Mouse (Mus musculus) heart, embryonic 13.5 days (tissue): ENCODE data around the gene Olfr524. TPM values are rescaled to one million over a fixed set of nuclear protein-coding genes. Genes with fewer than 3 reads are reported as not detected.

Experiments
- ATAC-seq: fragments of 200-750 bp; cut with Nextera tagmentation; 2 replicates; pipeline ENCODE4 v1.8.0; 2017; ENCODE audit warnings: moderate TSS enrichment; ENCODE audit not compliant: insufficient number of reproducible peaks, low FRiP score, low TSS enrichment; ENCODE audit errors: extremely low read depth
- H3K27ac ChIP-seq: fragments of 300-500 bp; sonication (generic); replicated peaks from 2 replicates; pipeline ENCODE4 v1.5.1; 2015; ENCODE audit warnings: moderate library complexity, mild to moderate bottlenecking, inconsistent platforms
- H3K27me3 ChIP-seq: fragments of 300-500 bp; sonication (generic); replicated peaks from 2 replicates; pipeline ENCODE4 v1.6.1; 2015; ENCODE audit warnings: mild to moderate bottlenecking, inconsistent platforms
- H3K36me3 ChIP-seq: fragments of 300-500 bp; sonication (generic); 2 replicates; pipeline ENCODE4 v1.6.1; 2015; ENCODE audit warnings: mild to moderate bottlenecking, inconsistent platforms
- H3K4me1 ChIP-seq: fragments of 300-500 bp; sonication (generic); 2 replicates; pipeline ENCODE4 v1.6.1; 2015; ENCODE audit warnings: inconsistent platforms
- H3K4me2 ChIP-seq: fragments of 300-500 bp; sonication (generic); 2 replicates; pipeline ENCODE4 v1.6.1; 2015; ENCODE audit warnings: inconsistent platforms, mild to moderate bottlenecking, moderate library complexity
- H3K4me3 ChIP-seq: fragments of 300-500 bp; sonication (generic); 2 replicates; pipeline ENCODE4 v1.5.1; 2015; ENCODE audit warnings: moderate library complexity, mild to moderate bottlenecking, inconsistent platforms
- H3K9ac ChIP-seq: fragments of 300-500 bp; sonication (generic); 2 replicates; pipeline ENCODE4 v1.6.1; 2015; ENCODE audit warnings: inconsistent platforms, mild to moderate bottlenecking, moderate library complexity
- H3K9me3 ChIP-seq: fragments of 300-500 bp; sonication (generic); 2 replicates; pipeline ENCODE4 v1.6.1; 2016; ENCODE audit warnings: inconsistent platforms
- WGBS: fragments of 180-500 bp; shearing (Covaris S2); methylation state at CpG from one replicate; pipeline ENCODE4 v1.1.7; 2015; ENCODE audit warnings: mixed read lengths; 5-methylcytosine and 5-hydroxymethylcytosine counted together
- polyA plus RNA-seq: library from polyadenylated mRNA; unstranded; fragments of >200 nt; fragmentation: Nextera tagmentation; extraction: Ambion mirVana; gene quantifications from 2 replicates; pipeline ENCODE4 v1.2.1, GENCODE M21; 2015

Gene Olfr524
- polyA plus RNA-seq, 1 experiment from 2014 or later = not detected

DNA sequence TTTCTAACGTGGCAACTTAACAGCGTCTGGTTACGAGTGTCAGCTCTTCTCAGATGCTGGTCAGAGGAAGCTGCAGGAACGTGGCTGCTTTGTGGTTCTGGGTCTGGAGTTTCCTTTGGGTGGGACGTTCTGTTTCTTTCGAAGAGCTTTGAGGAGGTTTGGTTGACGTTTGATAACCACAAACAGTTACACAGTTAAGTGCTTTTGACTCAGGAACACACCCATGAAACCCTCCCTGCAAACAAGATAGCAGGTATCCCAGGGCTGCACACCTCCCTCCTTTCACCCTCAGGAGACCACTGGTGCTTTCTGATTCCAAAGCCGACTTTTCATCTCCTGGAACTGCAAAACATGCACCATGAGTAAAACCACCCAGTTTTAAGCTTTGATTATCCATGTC is 2.4 kb upstream of the Olfr524 start:
- H3K9me3 ChIP-seq = no peaks in the 10 kb centered on the region
- no peak overlapping the region for H3K27ac ChIP-seq
- no peaks in the 10 kb centered on the region for H3K36me3 ChIP-seq
- H3K4me2 ChIP-seq = no peak overlapping the region
- 60% methylated on average over 8 of the region's 8 CpGs for WGBS
- H3K9ac ChIP-seq = no peak overlapping the region
- no peaks in the 10 kb centered on the region for H3K4me1 ChIP-seq
- ATAC-seq = no peak
- peaks cover 3% of the 10 kb centered on the region; the same call in 1 of the 2 replicates for H3K27me3 ChIP-seq
- H3K4me3 ChIP-seq = no peak overlapping the region

GRCm38 (mm10) chr7:140206904-140207303 is 1.1 kb upstream of the Olfr524 start:
- H3K4me3 ChIP-seq = no peak overlapping the region
- H3K27ac ChIP-seq = no peak overlapping the region
- H3K4me1 ChIP-seq = no peaks in the 10 kb centered on the region
- no peak overlapping the region for H3K9ac ChIP-seq
- 59% methylated on average over 3 of the region's 3 CpGs for WGBS
- no peak for ATAC-seq
- H3K4me2 ChIP-seq = no peak overlapping the region
- H3K36me3 ChIP-seq = no peaks in the 10 kb centered on the region
- H3K27me3 ChIP-seq = peaks cover 3% of the 10 kb centered on the region; the same call in 1 of the 2 replicates
- no peaks in the 10 kb centered on the region for H3K9me3 ChIP-seq

DNA sequence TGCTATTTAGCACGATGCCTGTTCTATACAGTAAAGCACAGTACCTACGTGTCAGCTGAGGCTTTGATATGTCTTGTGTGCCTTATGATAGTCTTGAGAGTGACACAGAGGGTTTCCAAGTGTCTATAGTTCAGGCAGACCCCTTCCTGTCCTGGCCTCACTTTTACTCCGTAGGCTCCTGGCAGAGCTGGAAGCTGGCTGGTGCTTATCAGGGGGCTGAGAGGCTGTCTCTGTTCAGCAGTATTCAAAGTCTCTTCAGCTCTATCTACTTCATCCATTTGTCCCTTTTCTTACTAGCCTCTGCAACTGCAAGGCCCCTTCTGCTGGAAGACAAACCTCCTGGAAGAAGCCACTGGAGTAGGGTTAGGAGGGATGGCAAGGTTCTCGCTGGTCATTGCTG is 4.7 kb downstream of the Olfr524 start:
- Histone ChIP-seq H3K4me3 (no peak overlapping the region), H3K9ac (no peak overlapping the region), H3K27ac (no peak overlapping the region), H3K9me3 (no peaks in the 10 kb centered on the region), H3K36me3 (no peaks in the 10 kb centered on the region), H3K4me1 (no peaks in the 10 kb centered on the region), H3K27me3 (peaks cover 3% of the 10 kb centered on the region; the same call in 1 of the 2 replicates), H3K4me2 (no peak overlapping the region)
- 75% methylated on average over 4 of the region's 4 CpGs for WGBS
- ATAC-seq = no peak

DNA sequence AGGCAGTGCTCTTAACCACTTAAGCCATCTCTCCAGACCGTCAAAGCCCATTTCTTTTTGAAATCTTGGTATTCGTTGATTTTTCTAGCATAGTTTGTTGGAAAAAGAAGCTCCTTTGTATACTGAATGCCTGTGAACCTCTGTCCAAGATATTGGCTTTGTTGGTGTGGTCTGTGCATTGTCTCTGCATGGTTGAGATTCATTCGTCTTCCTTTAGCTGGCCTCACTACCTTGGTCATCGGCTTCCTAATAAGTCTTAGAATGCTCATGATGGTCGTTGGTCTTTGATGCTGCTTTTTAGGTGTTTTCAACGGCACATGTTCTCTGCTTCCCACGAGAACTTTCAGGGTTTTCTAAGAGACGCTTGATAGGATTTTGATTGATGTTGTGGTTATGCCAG is 9.8 kb downstream of the Olfr524 start:
- H3K4me1 ChIP-seq = no peaks in the 10 kb centered on the region
- H3K4me3 ChIP-seq = no peak overlapping the region
- H3K9me3 ChIP-seq = no peaks in the 10 kb centered on the region
- H3K36me3 ChIP-seq = no peaks in the 10 kb centered on the region
- 71% methylated on average over 8 of the region's 8 CpGs for WGBS
- no peak for ATAC-seq
- no peak overlapping the region for H3K4me2 ChIP-seq
- no peak overlapping the region for H3K27ac ChIP-seq
- H3K27me3 ChIP-seq = peaks cover 3% of the 10 kb centered on the region
- no peak overlapping the region for H3K9ac ChIP-seq

GRCm38 (mm10) chr7:140194031-140194430 is 11.7 kb downstream of the Olfr524 start:
- WGBS = 76% methylated on average over 4 of the region's 4 CpGs
- H3K9ac ChIP-seq = no peak overlapping the region
- H3K4me3 ChIP-seq = no peak overlapping the region
- H3K36me3 ChIP-seq = no peaks in the 10 kb centered on the region
- H3K4me2 ChIP-seq = no peak overlapping the region
- no peak for ATAC-seq
- peaks cover 3% of the 10 kb centered on the region; the same call in 1 of the 2 replicates for H3K27me3 ChIP-seq
- no peaks in the 10 kb centered on the region for H3K9me3 ChIP-seq
- no peaks in the 10 kb centered on the region for H3K4me1 ChIP-seq
- no peak overlapping the region for H3K27ac ChIP-seq

DNA sequence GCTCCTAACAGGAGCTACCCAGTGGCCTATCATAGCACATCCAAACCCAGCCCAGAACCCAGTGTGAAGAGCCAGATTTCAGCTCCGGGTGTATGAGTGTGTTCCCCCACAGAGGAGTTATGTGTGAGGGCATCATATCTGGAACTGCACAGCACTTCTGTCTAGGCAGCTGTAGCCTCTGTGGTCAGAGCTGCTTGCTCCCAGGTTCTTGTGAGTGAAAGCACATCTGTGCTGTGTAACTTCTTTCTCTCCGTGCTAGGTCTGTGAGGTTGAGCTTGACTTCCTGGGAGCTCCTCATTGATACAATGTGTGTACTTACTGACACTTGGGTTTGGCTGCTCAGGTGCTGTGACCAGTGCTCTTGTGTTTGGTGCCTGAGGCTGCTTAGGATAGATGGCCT is 12.9 kb downstream of the Olfr524 start:
- Histone ChIP-seq H3K27me3 (peaks cover 3% of the 10 kb centered on the region; the same call in 1 of the 2 replicates), H3K9ac (no peak overlapping the region), H3K4me3 (no peak overlapping the region), H3K27ac (no peak overlapping the region), H3K36me3 (no peaks in the 10 kb centered on the region), H3K4me2 (no peak overlapping the region), H3K4me1 (no peaks in the 10 kb centered on the region), H3K9me3 (no peaks in the 10 kb centered on the region)
- 73% methylated on average over 2 of the region's 2 CpGs for WGBS
- ATAC-seq = no peak

GRCm38 (mm10) chr7:140192445-140192844 is 13.3 kb downstream of the Olfr524 start:
- Histone ChIP-seq H3K36me3 (no peaks in the 10 kb centered on the region), H3K9me3 (no peaks in the 10 kb centered on the region)
- 47% methylated on average over 2 of the region's 2 CpGs for WGBS

DNA sequence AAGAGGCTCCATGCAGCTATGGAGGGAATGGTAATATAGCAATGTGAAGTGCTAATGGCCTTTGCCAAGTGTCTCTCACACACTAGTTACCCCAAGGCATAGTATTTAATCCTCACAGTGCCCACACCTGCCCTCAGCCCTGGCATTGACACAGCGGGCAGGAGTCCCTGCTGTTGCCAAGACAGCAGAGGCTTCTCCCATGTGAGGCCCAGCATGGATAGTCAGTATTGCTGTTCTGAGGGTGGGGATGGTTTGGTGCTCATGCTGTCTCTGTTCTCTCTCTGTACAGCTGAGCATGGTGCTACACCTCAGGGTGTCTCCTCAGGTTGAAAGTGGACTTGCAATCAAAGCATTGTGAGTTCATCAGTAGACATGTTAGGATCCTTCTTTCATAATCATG is 15.3 kb downstream of the Olfr524 start:
- no peak for ATAC-seq
- WGBS = 74% methylated on average over 1 of the region's 1 CpGs
- H3K4me1 ChIP-seq = no peaks in the 10 kb centered on the region
- H3K4me3 ChIP-seq = no peak overlapping the region
- H3K27me3 ChIP-seq = peaks cover 5% of the 10 kb centered on the region; the same call in 1 of the 2 replicates
- no peaks in the 10 kb centered on the region for H3K9me3 ChIP-seq
- no peak overlapping the region for H3K9ac ChIP-seq
- H3K36me3 ChIP-seq = no peaks in the 10 kb centered on the region
- no peak overlapping the region for H3K4me2 ChIP-seq
- no peak overlapping the region for H3K27ac ChIP-seq

More at GRCm38 (mm10) chr7:140192445-140192844, 13.3 kb downstream of the Olfr524 start:
- H3K4me1 ChIP-seq = no peaks in the 10 kb centered on the region
- no peak overlapping the region for H3K4me2 ChIP-seq
- peaks cover 7% of the 10 kb centered on the region; the same call in 1 of the 2 replicates for H3K27me3 ChIP-seq
- no peak overlapping the region for H3K4me3 ChIP-seq
- no peak; the same call in 1 of the 2 replicates for ATAC-seq
- no peak overlapping the region for H3K9ac ChIP-seq
- no peak overlapping the region for H3K27ac ChIP-seq

DNA sequence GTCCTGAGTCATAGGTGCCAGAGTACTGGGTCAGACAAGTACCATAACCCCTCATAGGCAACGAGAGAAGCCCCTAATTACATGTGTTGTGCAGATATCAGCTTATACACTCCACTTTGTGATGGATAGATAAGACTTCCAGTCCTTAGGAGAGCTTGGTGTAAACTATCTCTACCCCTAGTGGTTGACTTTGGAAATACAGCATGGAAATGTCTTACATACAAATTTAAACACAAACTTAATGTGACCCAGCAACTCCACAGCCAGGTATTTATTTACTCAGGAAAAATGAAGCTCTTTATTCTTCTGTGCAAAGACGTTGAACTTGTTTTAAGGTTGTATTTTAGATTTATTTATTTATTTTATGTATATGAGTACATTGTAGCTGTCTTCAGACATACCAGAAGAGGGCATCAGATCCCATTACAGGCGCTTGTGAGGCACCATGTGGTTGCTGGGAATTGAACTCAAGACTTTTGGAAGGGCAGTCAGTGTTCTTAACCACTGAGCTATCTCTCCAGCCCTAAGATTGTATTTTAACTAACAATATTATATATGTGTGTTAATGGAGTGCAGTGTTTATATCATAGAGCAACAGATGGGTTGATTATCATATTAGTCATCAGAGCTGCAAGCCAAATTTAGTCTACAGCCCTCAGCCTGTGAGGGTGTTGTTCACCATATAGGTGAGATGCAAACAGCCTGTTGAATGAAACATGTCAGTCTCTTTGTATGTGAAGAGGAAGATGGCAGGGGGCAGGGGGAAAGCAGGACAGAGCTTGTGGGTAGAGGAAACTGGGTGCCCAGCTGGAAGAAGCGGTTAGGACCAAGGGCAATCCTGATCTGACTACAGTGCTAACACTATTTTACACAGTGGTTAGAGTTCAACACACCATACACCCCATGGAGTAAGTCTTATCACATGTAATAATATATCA is 17.1 kb downstream of the Olfr524 start:
- 55% methylated on average over 4 of the region's 4 CpGs for WGBS

GRCm38 (mm10) chr7:140187721-140188390 is 17.9 kb downstream of the Olfr524 start:
- no peak; the same call in 1 of the 2 replicates for ATAC-seq
- no peaks in the 10 kb centered on the region for H3K9me3 ChIP-seq
- WGBS = 74% methylated on average over 7 of the region's 7 CpGs
- no peak overlapping the region for H3K9ac ChIP-seq
- peaks cover 5% of the 10 kb centered on the region; the same call in 1 of the 2 replicates for H3K27me3 ChIP-seq
- no peak overlapping the region for H3K4me3 ChIP-seq
- no peaks in the 10 kb centered on the region for H3K36me3 ChIP-seq
- no peaks in the 10 kb centered on the region for H3K4me1 ChIP-seq
- no peak overlapping the region for H3K27ac ChIP-seq
- H3K4me2 ChIP-seq = no peak overlapping the region

More for the DNA sequence above, 17.1 kb downstream of the Olfr524 start:
- peaks cover 5% of the 10 kb centered on the region; the same call in 1 of the 2 replicates for H3K27me3 ChIP-seq
- no peaks in the 10 kb centered on the region for H3K9me3 ChIP-seq
- no peak overlapping the region for H3K27ac ChIP-seq
- no peaks in the 10 kb centered on the region for H3K4me1 ChIP-seq
- ATAC-seq = no peak
- H3K36me3 ChIP-seq = no peaks in the 10 kb centered on the region
- H3K4me3 ChIP-seq = no peak overlapping the region
- H3K4me2 ChIP-seq = no peak overlapping the region
- no peak overlapping the region for H3K9ac ChIP-seq
